Mouse (Mus musculus) lung, postnatal 0 days (tissue): Measurements from ENCODE around the gene Cdk4.

Experiments
- CTCF ChIP-seq: IDR thresholded peaks from 2 replicates; pipeline ENCODE4 v1.5.1; 2016; ENCODE audit warnings: antibody characterized with exemption, mild to moderate bottlenecking
- EP300 ChIP-seq: IDR thresholded peaks from 2 replicates; pipeline ENCODE4 v1.6.1; 2016; ENCODE audit warnings: antibody characterized with exemption, mild to moderate bottlenecking, control low read depth

GRCm38 (mm10) chr10:127085633-127086032 lies 22.3 kb downstream of the Cdk4 start:
- no peak; the same call in 1 of the 2 replicates for TF ChIP-seq CTCF
- no peak for TF ChIP-seq EP300
